Mouse (Mus musculus) heart, postnatal 0 days (tissue): ENCODE data around the gene Hlf. TPM values are rescaled to one million over a fixed set of nuclear protein-coding genes. Genes with fewer than 3 reads are reported as not detected.
A peak's percentile ranks its signal among the peaks of the same experiment; 100 is the strongest.

Source experiments
- ATAC-seq: fragments of 200-750 bp; cut with Nextera tagmentation; 2 replicates; pipeline ENCODE4 v1.8.0; 2017; ENCODE audit warnings: low read depth, moderate number of reproducible peaks, moderate library complexity; ENCODE audit not compliant: insufficient read depth
- DNase-seq: peaks from one replicate; pipeline ENCODE4 v3.0.0-alpha.2; 2016; ENCODE audit warnings: low spot score
- H3K27ac ChIP-seq: fragments of 300-500 bp; sonication (generic); 2 replicates; pipeline ENCODE4 v1.5.1; 2014; ENCODE audit warnings: low read depth, mild to moderate bottlenecking
- H3K27me3 ChIP-seq: fragments of 300-500 bp; sonication (generic); 2 replicates; pipeline ENCODE4 v1.6.1; 2014; ENCODE audit warnings: low read length, mixed read lengths; ENCODE audit not compliant: control insufficient read depth, insufficient read depth
- H3K36me3 ChIP-seq: fragments of 300-500 bp; sonication (generic); replicated peaks from 2 replicates; pipeline ENCODE4 v1.6.1; 2014; ENCODE audit warnings: low read length, mixed read lengths; ENCODE audit not compliant: control insufficient read depth, insufficient read depth
- H3K4me1 ChIP-seq: fragments of 300-500 bp; sonication (generic); 2 replicates; pipeline ENCODE4 v1.6.1; 2014; ENCODE audit warnings: antibody characterized with exemption; ENCODE audit not compliant: control insufficient read depth, insufficient read depth
- H3K4me2 ChIP-seq: fragments of 300-500 bp; sonication (generic); 2 replicates; pipeline ENCODE4 v1.6.1; 2014; ENCODE audit warnings: low read depth, mild to moderate bottlenecking, low read length, moderate library complexity
- H3K4me3 ChIP-seq: fragments of 300-500 bp; sonication (generic); 2 replicates; pipeline ENCODE4 v1.5.1; 2014; ENCODE audit warnings: low read depth, low read length
- H3K9ac ChIP-seq: fragments of 300-500 bp; sonication (generic); replicated peaks from 2 replicates; pipeline ENCODE4 v1.6.1; 2014; ENCODE audit warnings: low read depth, low read length, mixed read lengths
- H3K9me3 ChIP-seq: fragments of 300-500 bp; sonication (generic); replicated peaks from 2 replicates; pipeline ENCODE4 v1.6.1; 2016; ENCODE audit warnings: low read length; ENCODE audit not compliant: control insufficient read depth
- CTCF ChIP-seq: IDR thresholded peaks from 2 replicates; pipeline ENCODE4 v1.5.1; 2016; ENCODE audit warnings: antibody characterized with exemption, control low read depth, low read depth
- EP300 ChIP-seq: IDR thresholded peaks from 2 replicates; pipeline ENCODE4 v1.6.1; 2016; ENCODE audit warnings: antibody characterized with exemption, low read depth
- WGBS: fragments of 180-500 bp; shearing (Covaris S2); extraction: QIAGEN DNeasy Blood & Tissue Kit; methylation state at CpG from one replicate; pipeline ENCODE4 v1.1.7; 2014; 5-methylcytosine and 5-hydroxymethylcytosine counted together
- polyA plus RNA-seq: library from polyadenylated mRNA; unstranded; fragments of >200 nt; fragmentation: Nextera tagmentation; extraction: Ambion mirVana; gene quantifications from 2 replicates; pipeline ENCODE4 v1.2.1, GENCODE M21; 2015
- total RNA-seq: library from RNA; depleted of rRNA; stranded (reverse); fragments of >200 nt; gene quantifications from 2 replicates; pipeline ENCODE4 v1.2.3, GENCODE M21; 2014; ENCODE audit warnings: low replicate concordance; rRNA removed

The Hlf gene
- total RNA-seq, result 5.4 and 7.6 TPM in 2 replicates
- 6.8 and 7.0 TPM in 2 replicates for polyA plus RNA-seq

- peak; percentile 97 for ATAC-seq
- peak within 1 kb of the TSS; percentile 99 for H3K4me2 ChIP-seq
- no peak for TF ChIP-seq CTCF
- TF ChIP-seq EP300, result no peak
- under 1% methylated on average over 39 of the region's 40 CpGs for WGBS
- no peaks in the 10 kb centered on the region for H3K9me3 ChIP-seq
- peak; percentile 87 for DNase-seq
- H3K4me1 ChIP-seq, result peaks cover 6% of the 10 kb centered on the region
- H3K27me3 ChIP-seq, result peaks cover 13% of the 10 kb centered on the region
- H3K36me3 ChIP-seq, result 0 out of 2 replicates have a peak, but pooled peaks cover 8% of the 10 kb centered on the region
- peak within 1 kb of the TSS; percentile 32 for H3K27ac ChIP-seq
- H3K9ac ChIP-seq, result peak within 1 kb of the TSS; percentile 64
- peak within 1 kb of the TSS; percentile 72 for H3K4me3 ChIP-seq
Measured at GRCm38 (mm10) chr11:90390817-90391173, at the start of gene Hlf. Gene Hlf (minus strand): TSS chr11:90390895.

- DNase-seq (no peak), ATAC-seq (no peak)
- Histone ChIP-seq H3K4me3 (no peak overlapping the region), H3K4me2 (no peak overlapping the region), H3K36me3 (no peaks in the 10 kb centered on the region), H3K9me3 (no peaks in the 10 kb centered on the region), H3K27me3 (no peaks in the 10 kb centered on the region), H3K27ac (no peak overlapping the region), H3K9ac (no peak overlapping the region), H3K4me1 (no peaks in the 10 kb centered on the region)
- TF ChIP-seq EP300 (no peak), CTCF (no peak)
- WGBS, result 59% methylated on average over 5 of the region's 5 CpGs
Measured at GRCm38 (mm10) chr11:90438768-90439167, 48.1 kb upstream of the Hlf start.

- ATAC-seq (no peak), DNase-seq (no peak)
- Histone ChIP-seq H3K4me2 (no peak overlapping the region), H3K27me3 (no peaks in the 10 kb centered on the region), H3K27ac (no peak overlapping the region), H3K4me3 (no peak overlapping the region), H3K36me3 (no peaks in the 10 kb centered on the region), H3K9ac (no peak overlapping the region), H3K9me3 (no peaks in the 10 kb centered on the region), H3K4me1 (no peaks in the 10 kb centered on the region)
- no peak for TF ChIP-seq EP300
- TF ChIP-seq CTCF, result no peak
- WGBS, result 64% methylated on average over 4 of the region's 4 CpGs
Measured at GRCm38 (mm10) chr11:90425207-90425525, 34.5 kb upstream of the Hlf start.

GRCm38 (mm10) chr11:90424334-90425206 lies 33.9 kb upstream of the Hlf start:
- 67% methylated on average over 11 of the region's 11 CpGs for WGBS
- H3K36me3 ChIP-seq, result no peaks in the 10 kb centered on the region
- no peaks in the 10 kb centered on the region for H3K4me1 ChIP-seq
- no peaks in the 10 kb centered on the region for H3K27me3 ChIP-seq
- H3K9ac ChIP-seq, result no peak overlapping the region
- H3K4me2 ChIP-seq, result no peak overlapping the region
- DNase-seq (no peak), ATAC-seq (no peak)
- H3K9me3 ChIP-seq, result no peaks in the 10 kb centered on the region
- H3K4me3 ChIP-seq, result no peak overlapping the region
- no peak overlapping the region for H3K27ac ChIP-seq
- TF ChIP-seq EP300, result no peak
- TF ChIP-seq CTCF, result no peak

GRCm38 (mm10) chr11:90423896-90424295 lies 33.2 kb upstream of the Hlf start:
- Histone ChIP-seq H3K27ac (no peak overlapping the region), H3K4me2 (no peak overlapping the region), H3K4me1 (no peaks in the 10 kb centered on the region), H3K27me3 (no peaks in the 10 kb centered on the region), H3K36me3 (no peaks in the 10 kb centered on the region), H3K9me3 (no peaks in the 10 kb centered on the region), H3K9ac (no peak overlapping the region), H3K4me3 (no peak overlapping the region)
- no peak for ATAC-seq
- TF ChIP-seq EP300 (no peak), CTCF (no peak)
- WGBS, result 79% methylated on average over 3 of the region's 3 CpGs
- DNase-seq, result no peak
